Mouse (Mus musculus) spleen, adult 2 months (tissue): ENCODE measurements around the gene Cib1.

Experiments used
- CTCF ChIP-seq: fragments of 200-500 bp; IDR thresholded peaks from 2 replicates; pipeline ENCODE4 v1.5.1; 2011; ENCODE audit warnings: mild to moderate bottlenecking, inconsistent platforms; ENCODE audit not compliant: insufficient read depth, insufficient read length, insufficient replicate concordance; ENCODE audit errors: extremely low read depth
- POLR2A ChIP-seq: fragments of 200-500 bp; IDR thresholded peaks from 2 replicates; pipeline ENCODE4 v1.6.1; 2011; ENCODE audit warnings: low read depth, low read length, inconsistent platforms

DNA sequence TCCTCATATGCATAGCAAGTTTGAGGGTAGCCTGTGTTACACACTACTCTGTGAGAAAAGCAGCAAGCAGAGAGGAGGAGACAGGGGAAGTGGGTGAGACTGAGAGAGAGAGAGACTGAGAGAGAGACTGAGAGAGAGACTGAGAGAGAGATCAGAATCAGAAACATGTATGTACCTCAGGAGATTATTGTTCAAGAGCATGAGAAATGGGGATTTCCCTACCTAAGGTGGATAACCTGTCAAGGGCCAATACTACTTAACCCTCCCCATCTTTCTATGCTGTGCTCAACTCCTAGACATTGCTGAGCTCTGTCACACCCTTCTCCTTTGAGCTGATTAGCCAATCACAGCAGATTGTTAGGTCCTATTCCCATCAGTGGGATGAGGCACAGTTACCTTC is 50.5 kb downstream of the Cib1 start:
- TF ChIP-seq CTCF (no peak), POLR2A (no peak)
